Mouse (Mus musculus) limb, embryonic 10.5 days (tissue): ENCODE results near the gene Foxk2. TPM values are rescaled to one million over a fixed set of nuclear protein-coding genes. Genes with fewer than 3 reads are reported as not detected.

ENCODE experiments used
- DNase-seq: peaks from one replicate; pipeline ENCODE4 v3.0.0-alpha.2; 2017; ENCODE audit warnings: low spot score
- H3K27ac ChIP-seq: fragments of 300-500 bp; sonication (generic); 2 replicates; pipeline ENCODE4 v1.5.1; 2016; ENCODE audit warnings: mild to moderate bottlenecking
- H3K27me3 ChIP-seq: fragments of 300-500 bp; sonication (generic); 2 replicates; pipeline ENCODE4 v1.6.1; 2016; ENCODE audit warnings: low read depth, mild to moderate bottlenecking; ENCODE audit not compliant: poor library complexity, severe bottlenecking
- H3K36me3 ChIP-seq: fragments of 300-500 bp; sonication (generic); 2 replicates; pipeline ENCODE4 v1.6.1; 2016; ENCODE audit warnings: mild to moderate bottlenecking, moderate library complexity
- H3K4me1 ChIP-seq: fragments of 300-500 bp; sonication (generic); 2 replicates; pipeline ENCODE4 v1.6.1; 2016
- H3K4me3 ChIP-seq: fragments of 300-500 bp; sonication (generic); 2 replicates; pipeline ENCODE4 v1.5.1; 2016; ENCODE audit warnings: mild to moderate bottlenecking, moderate library complexity
- H3K9me3 ChIP-seq: fragments of 300-500 bp; sonication (generic); replicated peaks from 2 replicates; pipeline ENCODE4 v1.6.1; 2016; ENCODE audit warnings: mild to moderate bottlenecking
- WGBS: fragments of 180-500 bp; shearing (Covaris S2); methylation state at CpG from one replicate; pipeline ENCODE4 v1.1.7; 2016; 5-methylcytosine and 5-hydroxymethylcytosine counted together
- polyA plus RNA-seq: library from polyadenylated mRNA; unstranded; fragments of >200 nt; fragmentation: Nextera tagmentation; extraction: Ambion mirVana; gene quantifications from 2 replicates; pipeline ENCODE4 v1.2.1, GENCODE M21; 2016

Foxk2 gene
- polyA plus RNA-seq, 1 experiment from 2014 or later: 11.0 TPM

- Histone ChIP-seq H3K27ac (peak within 1 kb of the TSS; percentile 98), H3K27me3 (no peaks in the 10 kb centered on the region), H3K9me3 (no peaks in the 10 kb centered on the region), H3K4me1 (peaks cover 14% of the 10 kb centered on the region; the same call in 1 of the 2 replicates), H3K36me3 (peaks cover 31% of the 10 kb centered on the region), H3K4me3 (peak within 1 kb of the TSS; percentile 71)
- peak; percentile 96 for DNase-seq
- under 1% methylated on average over 50 of the region's 50 CpGs for WGBS
These were observed 23.0 kb upstream of the Foxk2 start, which contains the start of gene Narf for GRCm38 (mm10) chr11:121236564-121237344. Narf (plus strand) TSS chr11:121237253.

GRCm38 (mm10) chr11:121237345-121238128, 22.3 kb upstream of the Foxk2 start:
- peak overlapping the region; percentile 71 for H3K4me3 ChIP-seq
- 7% methylated on average over 28 of the region's 28 CpGs for WGBS

GRCm38 (mm10) chr11:121239669-121240068, 20.1 kb upstream of the Foxk2 start:
- Histone ChIP-seq H3K27ac (no peak overlapping the region), H3K4me3 (no peak overlapping the region), H3K9me3 (no peaks in the 10 kb centered on the region), H3K4me1 (peaks cover 14% of the 10 kb centered on the region; the same call in 1 of the 2 replicates), H3K27me3 (no peaks in the 10 kb centered on the region), H3K36me3 (peaks cover 59% of the 10 kb centered on the region)
- DNase-seq: no peak
- 95% methylated on average over 2 of the region's 2 CpGs for WGBS

More at GRCm38 (mm10) chr11:121237345-121238128, 22.3 kb upstream of the Foxk2 start:
- Histone ChIP-seq H3K27ac (peak overlapping the region; percentile 98), H3K4me1 (peaks cover 14% of the 10 kb centered on the region; the same call in 1 of the 2 replicates), H3K36me3 (peaks cover 38% of the 10 kb centered on the region), H3K27me3 (no peaks in the 10 kb centered on the region), H3K9me3 (no peaks in the 10 kb centered on the region)
- DNase-seq: no peak

- 86% methylated on average over 8 of the region's 8 CpGs for WGBS
- Histone ChIP-seq H3K4me1 (no peaks in the 10 kb centered on the region), H3K27ac (no peak overlapping the region), H3K9me3 (no peaks in the 10 kb centered on the region), H3K4me3 (no peak overlapping the region), H3K36me3 (peaks cover 98% of the 10 kb centered on the region), H3K27me3 (no peaks in the 10 kb centered on the region)
- DNase-seq: no peak
These were observed 9.6 kb upstream of the Foxk2 start for GRCm38 (mm10) chr11:121250196-121250595.

GRCm38 (mm10) chr11:121260211-121260906, 569 bp downstream of the Foxk2 start:
- H3K36me3 ChIP-seq: peaks cover 58% of the 10 kb centered on the region
- H3K4me1 ChIP-seq: peaks cover 19% of the 10 kb centered on the region
- no peaks in the 10 kb centered on the region for H3K27me3 ChIP-seq
- WGBS: 2% methylated on average over 60 of the region's 60 CpGs
- DNase-seq: peak; percentile 59
- peak overlapping the region; percentile 99 for H3K4me3 ChIP-seq
- H3K27ac ChIP-seq: peak overlapping the region; percentile 94
- H3K9me3 ChIP-seq: no peaks in the 10 kb centered on the region

GRCm38 (mm10) chr11:121261074-121261473, 1.3 kb downstream of the Foxk2 start:
- Histone ChIP-seq H3K4me1 (peaks cover 19% of the 10 kb centered on the region), H3K27ac (peak overlapping the region; percentile 94), H3K9me3 (no peaks in the 10 kb centered on the region), H3K27me3 (no peaks in the 10 kb centered on the region), H3K4me3 (peak overlapping the region; percentile 99), H3K36me3 (peaks cover 58% of the 10 kb centered on the region)
- WGBS: 56% methylated on average over 2 of the region's 2 CpGs
- DNase-seq: no peak

GRCm38 (mm10) chr11:121277516-121277915, 17.7 kb downstream of the Foxk2 start:
- no peaks in the 10 kb centered on the region for H3K9me3 ChIP-seq
- 95% methylated on average over 8 of the region's 8 CpGs for WGBS
- H3K27me3 ChIP-seq: no peaks in the 10 kb centered on the region
- peaks cover 60% of the 10 kb centered on the region for H3K36me3 ChIP-seq
- no peak for DNase-seq
- no peak overlapping the region for H3K27ac ChIP-seq
- H3K4me3 ChIP-seq: no peak overlapping the region
- no peaks in the 10 kb centered on the region for H3K4me1 ChIP-seq

GRCm38 (mm10) chr11:121278011-121278410, 18.2 kb downstream of the Foxk2 start:
- H3K36me3 ChIP-seq: peaks cover 59% of the 10 kb centered on the region
- WGBS: 96% methylated on average over 3 of the region's 3 CpGs

GRCm38 (mm10) chr11:121282911-121283310, 23.1 kb downstream of the Foxk2 start:
- Histone ChIP-seq H3K27ac (no peak overlapping the region), H3K9me3 (no peaks in the 10 kb centered on the region), H3K4me1 (no peaks in the 10 kb centered on the region), H3K36me3 (peaks cover 73% of the 10 kb centered on the region), H3K27me3 (no peaks in the 10 kb centered on the region), H3K4me3 (no peak overlapping the region)
- 90% methylated on average over 6 of the region's 6 CpGs for WGBS
- no peak for DNase-seq

More at GRCm38 (mm10) chr11:121278011-121278410, 18.2 kb downstream of the Foxk2 start:
- DNase-seq: no peak
- Histone ChIP-seq H3K4me3 (no peak overlapping the region), H3K4me1 (no peaks in the 10 kb centered on the region), H3K27me3 (no peaks in the 10 kb centered on the region), H3K9me3 (no peaks in the 10 kb centered on the region), H3K27ac (no peak overlapping the region)

- H3K4me3 ChIP-seq: no peak overlapping the region
- no peak overlapping the region for H3K27ac ChIP-seq
- H3K27me3 ChIP-seq: no peaks in the 10 kb centered on the region
- no peak for DNase-seq
- no peaks in the 10 kb centered on the region for H3K4me1 ChIP-seq
- peaks cover 100% of the 10 kb centered on the region for H3K36me3 ChIP-seq
- H3K9me3 ChIP-seq: no peaks in the 10 kb centered on the region
- 94% methylated on average over 3 of the region's 3 CpGs for WGBS
These were observed 30.1 kb downstream of the Foxk2 start for GRCm38 (mm10) chr11:121289859-121290258.

- Histone ChIP-seq H3K27ac (no peak overlapping the region), H3K4me1 (no peaks in the 10 kb centered on the region), H3K4me3 (no peak overlapping the region), H3K36me3 (peaks cover 99% of the 10 kb centered on the region), H3K9me3 (no peaks in the 10 kb centered on the region), H3K27me3 (no peaks in the 10 kb centered on the region)
- WGBS: 94% methylated on average over 5 of the region's 5 CpGs
- no peak for DNase-seq
These were observed 35.0 kb downstream of the Foxk2 start for GRCm38 (mm10) chr11:121294771-121295170.

GRCm38 (mm10) chr11:121298493-121298892, 38.7 kb downstream of the Foxk2 start:
- Histone ChIP-seq H3K36me3 (peaks cover 99% of the 10 kb centered on the region), H3K27ac (no peak overlapping the region), H3K4me1 (no peaks in the 10 kb centered on the region), H3K27me3 (no peaks in the 10 kb centered on the region), H3K9me3 (no peaks in the 10 kb centered on the region), H3K4me3 (no peak overlapping the region)
- WGBS: 91% methylated on average over 8 of the region's 8 CpGs
- no peak for DNase-seq
